Mouse (Mus musculus): Measurements from ENCODE around the gene Ell. TPM values are rescaled to one million over a fixed set of nuclear protein-coding genes. Genes with fewer than 3 reads are reported as not detected.

The Ell gene
- polyA plus RNA-seq, 1 experiment from 2014 or later: 21.8 TPM

- Histone ChIP-seq H3K27ac (ENCODE audit: low read depth, low read length) (peak overlapping the region; percentile 85), H3K9ac (ENCODE audit: low read length) (peak overlapping the region; percentile 85; the same call in 1 of the 2 replicates), H3K4me2 (ENCODE audit: low read depth, low read length, severe bottlenecking) (peak overlapping the region; percentile 96), H3K4me3 (ENCODE audit: low read depth, low read length) (peak overlapping the region; percentile 78), H3K9me3 (ENCODE audit: control insufficient read depth, low read length) (no peaks in the 10 kb centered on the region), H3K27me3 (ENCODE audit: control insufficient read depth, insufficient read depth, low read length) (no peaks in the 10 kb centered on the region), H3K36me3 (ENCODE audit: control insufficient read depth, insufficient read depth, low read length) (no peaks in the 10 kb centered on the region), H3K4me1 (replicated peaks; ENCODE audit: control insufficient read depth, insufficient read depth, low read length) (peaks cover 9% of the 10 kb centered on the region; the same call in 1 of the 2 replicates)
- under 1% methylated on average over 32 of the region's 32 CpGs for WGBS
- ATAC-seq (replicated peaks; ENCODE audit: low FRiP score) (peak; percentile 79), DNase-seq (ENCODE audit: low spot score) (peak; percentile 100)
These were observed 602 bp upstream of the Ell start for GRCm38 (mm10) chr8:70538633-70539076.

- Histone ChIP-seq H3K4me3 (ENCODE audit: low read depth, low read length) (peak overlapping the region; percentile 78), H3K9ac (ENCODE audit: low read length) (peak overlapping the region; percentile 85), H3K36me3 (ENCODE audit: control insufficient read depth, insufficient read depth, low read length) (no peaks in the 10 kb centered on the region), H3K27ac (ENCODE audit: low read depth, low read length) (no peak overlapping the region), H3K27me3 (ENCODE audit: control insufficient read depth, insufficient read depth, low read length) (no peaks in the 10 kb centered on the region), H3K4me2 (ENCODE audit: low read depth, low read length, severe bottlenecking) (peak overlapping the region; percentile 96), H3K4me1 (replicated peaks; ENCODE audit: control insufficient read depth, insufficient read depth, low read length) (peaks cover 9% of the 10 kb centered on the region; the same call in 1 of the 2 replicates), H3K9me3 (ENCODE audit: control insufficient read depth, low read length) (no peaks in the 10 kb centered on the region)
- DNase-seq (ENCODE audit: low spot score) (no peak), ATAC-seq (replicated peaks; ENCODE audit: low FRiP score) (no peak)
- WGBS: 15% methylated on average over 4 of the region's 4 CpGs
These were observed 803 bp downstream of the Ell start for GRCm38 (mm10) chr8:70540013-70540506.

- Histone ChIP-seq H3K9ac (ENCODE audit: low read length) (peak overlapping the region; percentile 85), H3K9me3 (ENCODE audit: control insufficient read depth, low read length) (no peaks in the 10 kb centered on the region), H3K27ac (ENCODE audit: low read depth, low read length) (no peak overlapping the region), H3K36me3 (ENCODE audit: control insufficient read depth, insufficient read depth, low read length) (no peaks in the 10 kb centered on the region), H3K4me1 (replicated peaks; ENCODE audit: control insufficient read depth, insufficient read depth, low read length) (peaks cover 9% of the 10 kb centered on the region; the same call in 1 of the 2 replicates), H3K27me3 (ENCODE audit: control insufficient read depth, insufficient read depth, low read length) (no peaks in the 10 kb centered on the region), H3K4me2 (ENCODE audit: low read depth, low read length, severe bottlenecking) (peak overlapping the region; percentile 96), H3K4me3 (ENCODE audit: low read depth, low read length) (peak overlapping the region; percentile 78)
- ATAC-seq (replicated peaks; ENCODE audit: low FRiP score) (no peak), DNase-seq (ENCODE audit: low spot score) (no peak)
- WGBS: 58% methylated on average over 7 of the region's 7 CpGs
These were observed 1.3 kb downstream of the Ell start for GRCm38 (mm10) chr8:70540507-70541071.

- Histone ChIP-seq H3K4me1 (replicated peaks; ENCODE audit: control insufficient read depth, insufficient read depth, low read length) (peaks cover 9% of the 10 kb centered on the region; the same call in 1 of the 2 replicates), H3K36me3 (ENCODE audit: control insufficient read depth, insufficient read depth, low read length) (no peaks in the 10 kb centered on the region), H3K27ac (ENCODE audit: low read depth, low read length) (no peak overlapping the region), H3K4me2 (ENCODE audit: low read depth, low read length, severe bottlenecking) (no peak overlapping the region), H3K27me3 (ENCODE audit: control insufficient read depth, insufficient read depth, low read length) (no peaks in the 10 kb centered on the region), H3K4me3 (ENCODE audit: low read depth, low read length) (no peak overlapping the region), H3K9me3 (ENCODE audit: control insufficient read depth, low read length) (no peaks in the 10 kb centered on the region), H3K9ac (ENCODE audit: low read length) (no peak overlapping the region)
- WGBS: 90% methylated on average over 5 of the region's 5 CpGs
- ATAC-seq (replicated peaks; ENCODE audit: low FRiP score): no peak
- no peak for DNase-seq (ENCODE audit: low spot score)
These were observed 1.8 kb downstream of the Ell start for GRCm38 (mm10) chr8:70541081-70541480.

GRCm38 (mm10) chr8:70544200-70544687, 5.0 kb downstream of the Ell start:
- Histone ChIP-seq H3K36me3 (ENCODE audit: control insufficient read depth, insufficient read depth, low read length) (no peaks in the 10 kb centered on the region), H3K9me3 (ENCODE audit: control insufficient read depth, low read length) (no peaks in the 10 kb centered on the region), H3K27me3 (ENCODE audit: control insufficient read depth, insufficient read depth, low read length) (no peaks in the 10 kb centered on the region), H3K4me2 (ENCODE audit: low read depth, low read length, severe bottlenecking) (no peak overlapping the region), H3K4me3 (ENCODE audit: low read depth, low read length) (no peak overlapping the region), H3K9ac (ENCODE audit: low read length) (no peak overlapping the region), H3K4me1 (replicated peaks; ENCODE audit: control insufficient read depth, insufficient read depth, low read length) (peaks cover 9% of the 10 kb centered on the region; the same call in 1 of the 2 replicates), H3K27ac (ENCODE audit: low read depth, low read length) (no peak overlapping the region)
- ATAC-seq (replicated peaks; ENCODE audit: low FRiP score) (no peak), DNase-seq (ENCODE audit: low spot score) (no peak)
- WGBS: 74% methylated on average over 6 of the region's 6 CpGs

- no peaks in the 10 kb centered on the region for H3K4me1 ChIP-seq (replicated peaks; ENCODE audit: control insufficient read depth, insufficient read depth, low read length)
- ATAC-seq (replicated peaks; ENCODE audit: low FRiP score): no peak
- no peaks in the 10 kb centered on the region for H3K36me3 ChIP-seq (ENCODE audit: control insufficient read depth, insufficient read depth, low read length)
- H3K9ac ChIP-seq (ENCODE audit: low read length): no peak overlapping the region
- H3K27me3 ChIP-seq (ENCODE audit: control insufficient read depth, insufficient read depth, low read length): no peaks in the 10 kb centered on the region
- 88% methylated on average over 4 of the region's 4 CpGs for WGBS
- H3K9me3 ChIP-seq (ENCODE audit: control insufficient read depth, low read length): no peaks in the 10 kb centered on the region
- H3K27ac ChIP-seq (ENCODE audit: low read depth, low read length): no peak overlapping the region
- no peak overlapping the region for H3K4me2 ChIP-seq (ENCODE audit: low read depth, low read length, severe bottlenecking)
- no peak for DNase-seq (ENCODE audit: low spot score)
- H3K4me3 ChIP-seq (ENCODE audit: low read depth, low read length): no peak overlapping the region
These were observed 7.2 kb downstream of the Ell start for GRCm38 (mm10) chr8:70546412-70546811.

GRCm38 (mm10) chr8:70547762-70548161, 8.5 kb downstream of the Ell start:
- ATAC-seq (replicated peaks; ENCODE audit: low FRiP score): no peak
- H3K4me1 ChIP-seq (replicated peaks; ENCODE audit: control insufficient read depth, insufficient read depth, low read length): no peaks in the 10 kb centered on the region
- no peaks in the 10 kb centered on the region for H3K36me3 ChIP-seq (ENCODE audit: control insufficient read depth, insufficient read depth, low read length)
- no peak for DNase-seq (ENCODE audit: low spot score)
- H3K9ac ChIP-seq (ENCODE audit: low read length): no peak overlapping the region
- WGBS: 89% methylated on average over 6 of the region's 6 CpGs
- no peak overlapping the region for H3K27ac ChIP-seq (ENCODE audit: low read depth, low read length)
- no peak overlapping the region for H3K4me3 ChIP-seq (ENCODE audit: low read depth, low read length)
- no peaks in the 10 kb centered on the region for H3K27me3 ChIP-seq (ENCODE audit: control insufficient read depth, insufficient read depth, low read length)
- no peak overlapping the region for H3K4me2 ChIP-seq (ENCODE audit: low read depth, low read length, severe bottlenecking)
- no peaks in the 10 kb centered on the region for H3K9me3 ChIP-seq (ENCODE audit: control insufficient read depth, low read length)

- H3K36me3 ChIP-seq (ENCODE audit: control insufficient read depth, insufficient read depth, low read length): no peaks in the 10 kb centered on the region
- no peak overlapping the region for H3K9ac ChIP-seq (ENCODE audit: low read length)
- no peaks in the 10 kb centered on the region for H3K4me1 ChIP-seq (replicated peaks; ENCODE audit: control insufficient read depth, insufficient read depth, low read length)
- no peaks in the 10 kb centered on the region for H3K27me3 ChIP-seq (ENCODE audit: control insufficient read depth, insufficient read depth, low read length)
- no peak overlapping the region for H3K4me2 ChIP-seq (ENCODE audit: low read depth, low read length, severe bottlenecking)
- 97% methylated on average over 10 of the region's 10 CpGs for WGBS
- H3K27ac ChIP-seq (ENCODE audit: low read depth, low read length): no peak overlapping the region
- ATAC-seq (replicated peaks; ENCODE audit: low FRiP score) (no peak), DNase-seq (ENCODE audit: low spot score) (no peak)
- H3K4me3 ChIP-seq (ENCODE audit: low read depth, low read length): no peak overlapping the region
- no peaks in the 10 kb centered on the region for H3K9me3 ChIP-seq (ENCODE audit: control insufficient read depth, low read length)
These were observed 10.3 kb downstream of the Ell start for GRCm38 (mm10) chr8:70549412-70550184.

Data from forebrain, embryonic 11.5 days (tissue).